Mouse (Mus musculus): ENCODE measurements around the gene Vmn2r83. TPM values are rescaled to one million over a fixed set of nuclear protein-coding genes. Genes with fewer than 3 reads are reported as not detected.

Vmn2r83 gene
- polyA plus RNA-seq, 1 experiment from 2014 or later = not detected

DNA sequence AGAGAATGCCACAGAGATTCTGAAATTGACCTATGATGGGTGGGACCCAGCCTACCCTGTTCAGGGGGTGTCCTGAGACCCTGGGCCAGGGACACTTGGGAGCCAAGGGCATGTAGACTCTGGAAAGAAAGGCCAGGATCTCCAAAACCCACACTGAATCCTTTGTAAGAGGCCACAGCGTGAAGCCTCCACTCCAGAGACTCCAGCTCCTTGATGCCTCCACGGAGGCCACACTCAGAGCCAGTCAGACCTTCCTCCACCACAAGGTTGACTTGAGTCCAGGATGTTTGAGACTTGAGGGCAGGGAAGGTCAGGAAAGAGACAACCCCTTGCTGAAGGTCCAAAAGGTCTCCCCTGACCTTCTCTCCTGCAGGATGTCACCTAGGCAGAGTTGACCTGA is 65.9 kb downstream of the Vmn2r83 start:
- no peak overlapping the region for H3K4me3 ChIP-seq (ENCODE audit: low read depth, low read length)
- H3K9ac ChIP-seq (ENCODE audit: low read length) = no peak overlapping the region
- H3K27me3 ChIP-seq (ENCODE audit: control insufficient read depth, insufficient read depth, low read length) = no peaks in the 10 kb centered on the region; the same call in 1 of the 2 replicates
- H3K36me3 ChIP-seq (ENCODE audit: control insufficient read depth, insufficient read depth, low read length) = no peaks in the 10 kb centered on the region; the same call in 1 of the 2 replicates
- 89% methylated on average over 2 of the region's 2 CpGs for WGBS
- H3K4me1 ChIP-seq (ENCODE audit: control insufficient read depth, insufficient read depth, low read length) = 0 out of 2 replicates have a peak, but pooled peaks cover 7% of the 10 kb centered on the region
- no peak overlapping the region for H3K27ac ChIP-seq (ENCODE audit: low read depth, low read length)
- no peak overlapping the region for H3K4me2 ChIP-seq
- ATAC-seq (ENCODE audit: low FRiP score) (no peak), DNase-seq (ENCODE audit: low spot score, missing footprints) (no peak)
- H3K9me3 ChIP-seq (ENCODE audit: control insufficient read depth, low read length) = no peaks in the 10 kb centered on the region

DNA sequence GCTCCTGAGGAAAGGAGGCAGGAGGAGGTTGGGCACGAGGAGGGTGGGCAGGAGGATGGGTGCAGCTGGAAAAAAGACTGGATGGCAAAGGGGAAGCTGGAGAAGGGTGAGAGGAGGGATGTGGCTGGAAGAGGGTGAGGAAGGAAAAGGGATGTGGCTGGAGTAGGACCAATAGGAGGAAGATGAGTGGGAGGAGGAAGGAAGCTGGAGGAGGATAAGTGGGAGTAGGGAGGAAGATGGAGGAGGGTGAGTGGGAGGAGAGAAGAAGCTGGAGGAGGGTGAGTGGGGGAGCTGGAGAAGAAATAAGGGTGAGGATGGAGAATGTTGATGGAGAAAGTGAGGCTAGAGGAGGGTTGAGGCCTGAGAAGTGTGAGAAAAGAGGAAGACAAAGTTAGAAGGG is 66.9 kb downstream of the Vmn2r83 start:
- Histone ChIP-seq H3K9ac (ENCODE audit: low read length) (no peak overlapping the region), H3K36me3 (ENCODE audit: control insufficient read depth, insufficient read depth, low read length) (peaks cover 8% of the 10 kb centered on the region; the same call in 1 of the 2 replicates), H3K9me3 (ENCODE audit: control insufficient read depth, low read length) (no peaks in the 10 kb centered on the region), H3K27ac (ENCODE audit: low read depth, low read length) (no peak overlapping the region), H3K4me1 (ENCODE audit: control insufficient read depth, insufficient read depth, low read length) (0 out of 2 replicates have a peak, but pooled peaks cover 7% of the 10 kb centered on the region), H3K4me3 (ENCODE audit: low read depth, low read length) (no peak overlapping the region), H3K4me2 (no peak overlapping the region), H3K27me3 (ENCODE audit: control insufficient read depth, insufficient read depth, low read length) (no peaks in the 10 kb centered on the region; the same call in 1 of the 2 replicates)
- WGBS = 68% methylated on average over 1 of the region's 1 CpGs
- DNase-seq (ENCODE audit: low spot score, missing footprints) (no peak), ATAC-seq (ENCODE audit: low FRiP score) (no peak)

DNA sequence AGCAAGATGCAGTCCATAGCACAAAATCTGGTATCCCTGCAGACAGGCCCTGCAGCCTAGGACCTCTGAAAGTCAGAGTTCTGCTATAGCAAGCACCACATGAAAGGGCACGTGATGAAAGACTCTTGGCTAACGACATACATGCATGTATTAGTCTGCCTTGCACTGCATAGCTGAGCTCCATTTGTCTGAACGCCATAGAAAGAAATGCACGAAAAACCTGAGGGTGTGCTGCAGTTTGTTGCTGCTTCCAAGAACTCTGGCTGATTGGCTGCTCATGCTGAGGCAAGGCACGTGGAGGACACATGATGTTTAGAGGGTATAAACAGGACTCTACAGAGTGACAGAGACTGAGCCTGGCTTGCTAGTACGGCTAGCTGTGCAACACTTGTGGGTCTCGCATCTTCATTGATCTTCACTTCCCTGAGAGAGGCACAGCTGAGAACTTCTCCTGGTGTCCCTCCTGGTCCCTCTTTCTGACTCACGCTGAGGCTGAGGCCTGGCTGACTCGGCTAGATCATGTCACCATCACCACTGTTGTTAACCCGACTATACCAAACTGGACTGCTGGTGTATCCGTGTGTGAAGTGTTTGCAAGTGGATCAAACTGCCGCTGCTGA is 68.0 kb downstream of the Vmn2r83 start:
- H3K4me2 ChIP-seq = no peak overlapping the region
- peaks cover 13% of the 10 kb centered on the region for H3K36me3 ChIP-seq (ENCODE audit: control insufficient read depth, insufficient read depth, low read length)
- 0 out of 2 replicates have a peak, but pooled peaks cover 7% of the 10 kb centered on the region for H3K4me1 ChIP-seq (ENCODE audit: control insufficient read depth, insufficient read depth, low read length)
- ATAC-seq (ENCODE audit: low FRiP score) (no peak), DNase-seq (ENCODE audit: low spot score, missing footprints) (no peak)
- WGBS = 81% methylated on average over 12 of the region's 12 CpGs
- no peaks in the 10 kb centered on the region for H3K9me3 ChIP-seq (ENCODE audit: control insufficient read depth, low read length)
- H3K27me3 ChIP-seq (ENCODE audit: control insufficient read depth, insufficient read depth, low read length) = no peaks in the 10 kb centered on the region; the same call in 1 of the 2 replicates
- no peak overlapping the region for H3K4me3 ChIP-seq (ENCODE audit: low read depth, low read length)
- no peak overlapping the region for H3K27ac ChIP-seq (ENCODE audit: low read depth, low read length)
- no peak overlapping the region for H3K9ac ChIP-seq (ENCODE audit: low read length)

DNA sequence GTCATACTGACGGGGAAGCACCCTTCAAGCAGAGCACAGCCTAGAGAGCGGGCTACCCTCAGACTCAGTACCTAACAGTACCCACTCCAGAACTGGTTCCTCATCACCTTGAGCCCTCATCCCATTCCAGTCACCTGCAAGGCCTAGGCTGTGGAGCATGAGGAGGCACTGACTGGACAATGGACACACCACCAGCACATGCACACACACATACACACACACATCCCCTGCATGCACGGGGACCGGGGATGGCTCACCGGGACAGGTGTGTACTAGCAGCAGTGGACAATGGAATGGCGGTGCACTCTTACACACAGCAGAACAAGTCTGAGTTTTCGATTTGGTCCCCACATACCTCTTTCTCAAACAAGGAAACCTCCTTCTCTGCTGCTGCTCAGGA is 68.7 kb downstream of the Vmn2r83 start:
- no peak overlapping the region for H3K27ac ChIP-seq (ENCODE audit: low read depth, low read length)
- ATAC-seq (ENCODE audit: low FRiP score) (no peak), DNase-seq (ENCODE audit: low spot score, missing footprints) (no peak)
- WGBS = 92% methylated on average over 7 of the region's 7 CpGs
- no peak overlapping the region for H3K9ac ChIP-seq (ENCODE audit: low read length)
- H3K9me3 ChIP-seq (ENCODE audit: control insufficient read depth, low read length) = no peaks in the 10 kb centered on the region
- peaks cover 15% of the 10 kb centered on the region for H3K36me3 ChIP-seq (ENCODE audit: control insufficient read depth, insufficient read depth, low read length)
- H3K4me1 ChIP-seq (ENCODE audit: control insufficient read depth, insufficient read depth, low read length) = 0 out of 2 replicates have a peak, but pooled peaks cover 7% of the 10 kb centered on the region
- H3K4me3 ChIP-seq (ENCODE audit: low read depth, low read length) = no peak overlapping the region
- H3K27me3 ChIP-seq (ENCODE audit: control insufficient read depth, insufficient read depth, low read length) = no peaks in the 10 kb centered on the region; the same call in 1 of the 2 replicates
- H3K4me2 ChIP-seq = no peak overlapping the region

DNA sequence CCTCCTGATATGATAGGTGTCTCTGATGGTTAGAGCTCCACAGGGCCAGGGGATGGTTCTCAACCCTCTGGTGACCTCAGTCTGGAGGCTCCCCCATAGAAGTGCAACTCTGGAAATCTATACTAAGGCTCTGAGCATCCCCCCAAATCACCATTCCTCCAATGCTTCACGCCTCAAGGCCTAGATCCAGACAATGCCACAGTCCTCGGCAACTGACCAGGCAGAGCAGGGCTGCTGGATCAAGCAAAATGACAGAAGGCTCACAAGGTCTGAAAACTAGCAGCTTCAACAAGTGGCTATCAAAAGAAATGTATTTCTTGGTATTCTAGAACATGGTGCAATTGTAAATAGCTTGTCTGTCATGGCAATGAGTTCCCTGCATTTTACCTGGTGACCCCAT is 69.2 kb downstream of the Vmn2r83 start:
- Histone ChIP-seq H3K4me2 (no peak overlapping the region), H3K9ac (ENCODE audit: low read length) (no peak overlapping the region), H3K4me3 (ENCODE audit: low read depth, low read length) (no peak overlapping the region), H3K4me1 (ENCODE audit: control insufficient read depth, insufficient read depth, low read length) (0 out of 2 replicates have a peak, but pooled peaks cover 7% of the 10 kb centered on the region), H3K9me3 (ENCODE audit: control insufficient read depth, low read length) (no peaks in the 10 kb centered on the region), H3K27me3 (ENCODE audit: control insufficient read depth, insufficient read depth, low read length) (no peaks in the 10 kb centered on the region), H3K27ac (ENCODE audit: low read depth, low read length) (no peak overlapping the region), H3K36me3 (ENCODE audit: control insufficient read depth, insufficient read depth, low read length) (peaks cover 16% of the 10 kb centered on the region)
- DNase-seq (ENCODE audit: low spot score, missing footprints) (no peak), ATAC-seq (ENCODE audit: low FRiP score) (no peak)
- WGBS = 87% methylated on average over 2 of the region's 2 CpGs

DNA sequence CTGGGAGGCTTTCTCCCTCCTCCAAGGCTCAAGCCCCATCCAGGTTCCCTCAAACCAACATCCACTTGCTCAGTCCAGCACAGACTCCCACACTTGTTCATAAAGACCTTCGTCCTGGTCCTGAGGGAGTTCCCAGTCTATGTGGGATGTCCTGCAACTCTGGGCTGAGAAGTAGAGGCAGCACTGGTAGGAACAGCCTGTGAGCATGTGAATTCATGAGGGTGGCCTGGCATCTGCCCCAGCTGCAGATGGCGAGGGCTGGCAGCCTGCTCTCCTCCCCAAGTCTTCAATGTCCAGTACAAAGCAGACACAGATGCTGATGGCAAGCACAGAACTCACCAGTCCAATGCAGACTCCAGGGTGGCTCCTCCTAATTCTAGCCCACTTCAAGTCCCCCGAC is 69.8 kb downstream of the Vmn2r83 start:
- no peaks in the 10 kb centered on the region for H3K9me3 ChIP-seq (ENCODE audit: control insufficient read depth, low read length)
- no peak overlapping the region for H3K4me2 ChIP-seq
- H3K36me3 ChIP-seq (ENCODE audit: control insufficient read depth, insufficient read depth, low read length) = peaks cover 16% of the 10 kb centered on the region
- no peak overlapping the region for H3K27ac ChIP-seq (ENCODE audit: low read depth, low read length)
- DNase-seq (ENCODE audit: low spot score, missing footprints) (no peak), ATAC-seq (ENCODE audit: low FRiP score) (no peak)
- H3K9ac ChIP-seq (ENCODE audit: low read length) = no peak overlapping the region
- no peak overlapping the region for H3K4me3 ChIP-seq (ENCODE audit: low read depth, low read length)
- no peaks in the 10 kb centered on the region for H3K27me3 ChIP-seq (ENCODE audit: control insufficient read depth, insufficient read depth, low read length)
- H3K4me1 ChIP-seq (ENCODE audit: control insufficient read depth, insufficient read depth, low read length) = 0 out of 2 replicates have a peak, but pooled peaks cover 3% of the 10 kb centered on the region
- WGBS = 94% methylated on average over 3 of the region's 3 CpGs

DNA sequence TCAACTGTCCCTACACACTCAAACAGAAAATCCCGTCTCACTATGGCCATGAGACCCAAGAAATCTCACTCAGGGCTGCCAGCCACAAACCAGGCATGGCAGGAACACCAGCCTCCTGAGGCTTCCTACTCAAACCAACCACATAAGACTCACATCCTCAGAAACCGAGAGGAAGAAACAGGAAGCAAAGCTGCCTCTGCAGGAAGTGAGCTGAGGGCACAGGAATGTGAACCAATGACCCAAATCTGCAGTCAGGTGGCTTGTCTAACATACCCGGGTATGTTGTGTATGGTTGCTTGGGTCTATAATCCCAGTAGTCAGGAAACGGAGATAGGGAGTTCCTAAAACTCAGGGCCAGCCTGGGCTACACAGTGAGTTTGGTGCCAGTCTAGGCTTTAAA is 70.3 kb downstream of the Vmn2r83 start:
- no peak for DNase-seq (ENCODE audit: low spot score, missing footprints)
- Histone ChIP-seq H3K27ac (ENCODE audit: low read depth, low read length) (no peak overlapping the region), H3K4me3 (ENCODE audit: low read depth, low read length) (no peak overlapping the region), H3K27me3 (ENCODE audit: control insufficient read depth, insufficient read depth, low read length) (no peaks in the 10 kb centered on the region), H3K9ac (ENCODE audit: low read length) (no peak overlapping the region), H3K4me1 (ENCODE audit: control insufficient read depth, insufficient read depth, low read length) (0 out of 2 replicates have a peak, but pooled peaks cover under 1% of the 10 kb centered on the region), H3K36me3 (ENCODE audit: control insufficient read depth, insufficient read depth, low read length) (peaks cover 18% of the 10 kb centered on the region), H3K9me3 (ENCODE audit: control insufficient read depth, low read length) (no peaks in the 10 kb centered on the region), H3K4me2 (no peak overlapping the region)
- ATAC-seq (ENCODE audit: low FRiP score) = no peak
- WGBS = 76% methylated on average over 4 of the region's 4 CpGs

DNA sequence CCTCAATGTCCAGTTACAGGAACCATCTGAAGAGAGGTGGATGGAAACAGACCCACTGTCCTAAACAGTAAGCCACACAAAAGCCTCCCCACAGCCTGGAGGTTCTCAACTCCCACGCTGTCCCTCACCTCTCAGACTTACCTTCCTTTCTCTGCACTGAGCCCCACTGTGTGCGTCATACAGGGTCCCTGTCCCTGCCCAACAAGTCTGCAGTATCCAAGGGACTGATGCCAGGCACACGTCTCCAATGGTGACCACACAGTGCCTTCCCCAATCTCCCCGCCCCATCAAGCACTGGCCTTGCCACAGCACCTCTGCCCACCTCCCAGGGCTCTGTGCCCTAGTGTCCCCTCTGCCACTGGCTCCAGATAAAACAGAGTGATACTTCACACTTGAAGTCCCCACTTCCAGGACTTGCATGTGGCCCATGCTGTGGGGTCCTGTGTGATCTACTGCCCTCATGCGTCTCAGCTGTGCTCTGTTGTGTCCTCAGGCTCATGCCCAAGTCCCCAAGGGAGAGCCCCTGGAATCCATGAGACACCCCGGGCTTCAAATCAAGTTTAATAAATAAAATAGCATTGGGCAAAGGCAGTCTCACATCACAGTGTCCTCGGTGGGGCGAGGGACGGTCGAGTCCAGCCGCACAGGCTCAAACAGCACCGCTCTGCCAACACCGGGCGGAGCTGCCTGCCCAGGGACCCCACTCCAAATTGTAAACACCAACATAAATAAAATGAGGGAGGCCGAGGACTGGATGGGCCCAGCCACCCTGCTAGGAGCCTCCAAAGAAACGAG is 71.4 kb downstream of the Vmn2r83 start:
- H3K9me3 ChIP-seq (ENCODE audit: control insufficient read depth, low read length) = no peaks in the 10 kb centered on the region
- H3K4me1 ChIP-seq (ENCODE audit: control insufficient read depth, insufficient read depth, low read length) = no peaks in the 10 kb centered on the region
- H3K4me3 ChIP-seq (ENCODE audit: low read depth, low read length) = no peak overlapping the region
- H3K27me3 ChIP-seq (ENCODE audit: control insufficient read depth, insufficient read depth, low read length) = no peaks in the 10 kb centered on the region
- ATAC-seq (ENCODE audit: low FRiP score) (no peak), DNase-seq (ENCODE audit: low spot score, missing footprints) (no peak)
- H3K9ac ChIP-seq (ENCODE audit: low read length) = no peak overlapping the region
- H3K27ac ChIP-seq (ENCODE audit: low read depth, low read length) = no peak overlapping the region
- peaks cover 27% of the 10 kb centered on the region for H3K36me3 ChIP-seq (ENCODE audit: control insufficient read depth, insufficient read depth, low read length)
- H3K4me2 ChIP-seq = no peak overlapping the region
- WGBS = 91% methylated on average over 16 of the region's 16 CpGs

DNA sequence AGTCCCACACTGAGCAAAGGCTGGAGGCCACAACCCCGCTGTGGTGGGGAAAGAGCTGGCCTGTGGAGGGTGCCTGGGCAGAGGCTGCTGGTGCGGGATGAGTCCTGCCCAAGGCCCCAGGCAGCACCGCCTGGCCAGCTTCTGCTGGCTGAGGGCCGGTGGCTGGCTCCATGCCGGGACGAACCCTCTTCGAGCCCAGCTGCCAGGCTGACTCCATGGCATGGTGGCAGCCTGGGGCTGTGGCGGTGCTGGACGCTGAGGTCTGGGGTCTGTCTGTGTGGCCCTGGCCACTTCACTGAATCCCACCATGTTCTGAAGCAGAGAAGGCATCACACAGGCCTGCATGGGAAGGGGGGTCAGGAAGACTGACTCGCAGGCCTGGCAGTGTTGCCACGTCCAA is 72.2 kb downstream of the Vmn2r83 start:
- peaks cover 29% of the 10 kb centered on the region for H3K36me3 ChIP-seq (ENCODE audit: control insufficient read depth, insufficient read depth, low read length)
- ATAC-seq (ENCODE audit: low FRiP score) (no peak), DNase-seq (ENCODE audit: low spot score, missing footprints) (no peak)
- 96% methylated on average over 11 of the region's 11 CpGs for WGBS
- H3K9ac ChIP-seq (ENCODE audit: low read length) = no peak overlapping the region
- H3K27ac ChIP-seq (ENCODE audit: low read depth, low read length) = no peak overlapping the region
- H3K4me2 ChIP-seq = no peak overlapping the region
- H3K4me1 ChIP-seq (ENCODE audit: control insufficient read depth, insufficient read depth, low read length) = no peaks in the 10 kb centered on the region
- no peaks in the 10 kb centered on the region for H3K27me3 ChIP-seq (ENCODE audit: control insufficient read depth, insufficient read depth, low read length)
- H3K9me3 ChIP-seq (ENCODE audit: control insufficient read depth, low read length) = no peaks in the 10 kb centered on the region
- no peak overlapping the region for H3K4me3 ChIP-seq (ENCODE audit: low read depth, low read length)

Data from midbrain, embryonic 11.5 days (tissue).